In the genomic region with DNA sequence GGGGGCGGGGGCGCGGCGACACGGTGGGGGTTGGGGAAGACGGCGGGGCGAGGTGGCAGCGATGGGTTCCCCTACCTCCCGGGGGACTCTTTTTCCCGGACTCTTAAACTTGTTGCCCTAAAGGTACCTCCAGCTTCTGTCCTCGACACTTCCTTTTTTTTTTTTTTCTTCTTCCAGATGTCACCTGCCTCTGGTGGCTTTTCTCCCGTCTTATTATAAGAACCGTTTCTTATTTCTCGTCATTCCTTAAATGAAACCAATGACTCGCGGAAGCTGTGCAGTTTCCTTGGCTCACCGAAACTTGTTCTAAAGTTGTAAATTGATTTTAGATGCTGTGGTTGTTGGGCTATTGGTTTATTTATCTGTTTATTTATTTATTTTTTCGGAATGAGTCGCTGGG, we compare ENCODE assay signal across 8 mouse cellular contexts. TPM values are rescaled to one million over a fixed set of nuclear protein-coding genes. Genes with fewer than 3 reads are reported as not detected.
A peak's percentile ranks its signal among the peaks of the same experiment; 100 is the strongest.
DNase-seq lines count a peak whose midpoint lies in the region; ATAC-seq and TF ChIP-seq lines count a peak whose summit lies in the region.

No protein-coding gene starts in this region.

- H3K9ac ChIP-seq in kidney, postnatal 0 days (ENCODE audit: low read depth, low read length): peak overlapping the region; percentile 91
- H3K9ac ChIP-seq in hindbrain, embryonic 14.5 days: peak overlapping the region; percentile 95
- peak overlapping the region; percentile 94 for H3K9ac ChIP-seq in midbrain, embryonic 16.5 days (ENCODE audit: low read depth, low read length)

- TF ChIP-seq CTCF in kidney, postnatal 0 days (IDR thresholded peaks at IDR 0.05; ENCODE audit: low read depth): no peak
- TF ChIP-seq CTCF in bone marrow macrophage, adult 2 months (IDR thresholded peaks at IDR 0.05; ENCODE audit: low read depth, low read length): no peak

- 2% methylated on average over 19 of the region's 20 CpGs for WGBS in kidney, postnatal 0 days
- WGBS in hindbrain, embryonic 14.5 days: 3% methylated on average over 19 of the region's 20 CpGs
- WGBS in midbrain, embryonic 16.5 days: 4% methylated on average over 15 of the region's 20 CpGs

- no peak for ATAC-seq in kidney, postnatal 0 days (replicated peaks; ENCODE audit: low FRiP score, low read depth)
- no peak for ATAC-seq in hindbrain, embryonic 14.5 days (ENCODE audit: low FRiP score)
- no peak; the same call in 1 of the 2 replicates for ATAC-seq in midbrain, embryonic 16.5 days

- 0 out of 2 replicates have a peak, but pooled peaks cover 4% of the 10 kb centered on the region for H3K4me1 ChIP-seq in kidney, postnatal 0 days (replicated peaks; ENCODE audit: insufficient read depth, low read length)
- H3K4me1 ChIP-seq in bone marrow macrophage, adult 2 months (ENCODE audit: control insufficient read depth, insufficient read depth, low read length): 0 out of 2 replicates have a peak, but pooled peaks cover 2% of the 10 kb centered on the region
- H3K4me1 ChIP-seq in hindbrain, embryonic 14.5 days (replicated peaks; ENCODE audit: control insufficient read depth, insufficient read depth, low read length): peaks cover 13% of the 10 kb centered on the region
- H3K4me1 ChIP-seq in midbrain, embryonic 16.5 days (ENCODE audit: control insufficient read depth, insufficient read depth, low read length): peaks cover 10% of the 10 kb centered on the region

- H3K27me3 ChIP-seq in kidney, postnatal 0 days (ENCODE audit: insufficient read depth, low read length): no peaks in the 10 kb centered on the region
- 0 out of 2 replicates have a peak, but pooled peaks cover 4% of the 10 kb centered on the region for H3K27me3 ChIP-seq in hindbrain, embryonic 14.5 days (ENCODE audit: control insufficient read depth, insufficient read depth, low read length)
- no peaks in the 10 kb centered on the region for H3K27me3 ChIP-seq in midbrain, embryonic 16.5 days (ENCODE audit: control insufficient read depth, insufficient read depth, low read depth, low read length)

- peak; percentile 28 for DNase-seq in kidney, postnatal 0 days (ENCODE audit: low spot score)
- DNase-seq in kidney, postnatal 4 days: no peak
- no peak for DNase-seq in hindbrain, embryonic 14.5 days (ENCODE audit: low spot score)
- no peak for DNase-seq in cerebellum, adult 11-12 months
- DNase-seq in natural killer cell, adult 2 months (ENCODE audit: low spot score in 2 of 2): no peak
- DNase-seq in frontal cortex, postnatal 10 days (ENCODE audit: low spot score in 2 of 2): no peak

- peak overlapping the region; percentile 98 for H3K4me3 ChIP-seq in kidney, postnatal 0 days (replicated peaks; ENCODE audit: low read depth, low read length)
- H3K4me3 ChIP-seq in bone marrow macrophage, adult 2 months (ENCODE audit: insufficient read depth, low read length): peak overlapping the region; percentile 85
- H3K4me3 ChIP-seq in hindbrain, embryonic 14.5 days (replicated peaks; ENCODE audit: low read length): peak overlapping the region; percentile 99
- peak overlapping the region; percentile 99 for H3K4me3 ChIP-seq in midbrain, embryonic 16.5 days (ENCODE audit: low read depth, low read length)

- no peaks in the 10 kb centered on the region for H3K36me3 ChIP-seq in kidney, postnatal 0 days (ENCODE audit: insufficient read depth, low read length)
- H3K36me3 ChIP-seq in hindbrain, embryonic 14.5 days (replicated peaks; ENCODE audit: control insufficient read depth, insufficient read depth): no peaks in the 10 kb centered on the region
- no peaks in the 10 kb centered on the region for H3K36me3 ChIP-seq in midbrain, embryonic 16.5 days (ENCODE audit: control insufficient read depth, insufficient read depth, low read length)

- H3K9me3 ChIP-seq in kidney, postnatal 0 days (replicated peaks; ENCODE audit: low read length): no peaks in the 10 kb centered on the region
- no peaks in the 10 kb centered on the region for H3K9me3 ChIP-seq in hindbrain, embryonic 14.5 days (ENCODE audit: control insufficient read depth, low read length)
- H3K9me3 ChIP-seq in midbrain, embryonic 16.5 days (replicated peaks; ENCODE audit: control insufficient read depth, low read length, poor library complexity, severe bottlenecking): no peaks in the 10 kb centered on the region

- 0 out of 2 replicates have a peak overlapping the region, but pooled peaks have one; percentile 88 for H3K27ac ChIP-seq in kidney, postnatal 0 days
- H3K27ac ChIP-seq in bone marrow macrophage, adult 2 months (ENCODE audit: insufficient read depth, low read depth, low read length): no peak overlapping the region
- peak overlapping the region; percentile 90 for H3K27ac ChIP-seq in hindbrain, embryonic 14.5 days
- H3K27ac ChIP-seq in midbrain, embryonic 16.5 days (ENCODE audit: low read length): peak overlapping the region; percentile 94

- H3K4me2 ChIP-seq in kidney, postnatal 0 days (ENCODE audit: low read length): peak overlapping the region; percentile 97
- H3K4me2 ChIP-seq in hindbrain, embryonic 14.5 days (replicated peaks): peak overlapping the region; percentile 73
- H3K4me2 ChIP-seq in midbrain, embryonic 16.5 days (ENCODE audit: low read length): peak overlapping the region; percentile 59

- TF ChIP-seq POLR2A in bone marrow macrophage, adult 2 months (IDR thresholded peaks at IDR 0.05; ENCODE audit: borderline replicate concordance, low read depth, low read length): no peak

RNA-seq across cellular contexts. Expression of a gene that starts 0.7 kb away (rescaled TPM):
- 4.9 and 5.1 TPM in 2 replicates for polyA plus RNA-seq in kidney, postnatal 0 days (2015; fragmentation: Nextera tagmentation; extraction: Ambion mirVana)
- polyA plus RNA-seq in bone marrow macrophage, adult 2 months (2012; ENCODE audit: insufficient read depth, insufficient read length, missing spikeins): 2.9 and 3.8 TPM in 2 replicates
- polyA plus RNA-seq in hindbrain, embryonic 14.5 days (2014; fragmentation: Nextera tagmentation; extraction: Ambion mirVana): 10.8 and 11.2 TPM in 2 replicates
- polyA plus RNA-seq in midbrain, embryonic 16.5 days (2015; fragmentation: Nextera tagmentation; extraction: Ambion mirVana): 9.0 and 9.3 TPM in 2 replicates
